Mouse (Mus musculus): ENCODE results near the gene Wnt7b. TPM values are rescaled to one million over a fixed set of nuclear protein-coding genes. Genes with fewer than 3 reads are reported as not detected.

Wnt7b gene
- polyA plus RNA-seq, 1 experiment: not detected

DNA sequence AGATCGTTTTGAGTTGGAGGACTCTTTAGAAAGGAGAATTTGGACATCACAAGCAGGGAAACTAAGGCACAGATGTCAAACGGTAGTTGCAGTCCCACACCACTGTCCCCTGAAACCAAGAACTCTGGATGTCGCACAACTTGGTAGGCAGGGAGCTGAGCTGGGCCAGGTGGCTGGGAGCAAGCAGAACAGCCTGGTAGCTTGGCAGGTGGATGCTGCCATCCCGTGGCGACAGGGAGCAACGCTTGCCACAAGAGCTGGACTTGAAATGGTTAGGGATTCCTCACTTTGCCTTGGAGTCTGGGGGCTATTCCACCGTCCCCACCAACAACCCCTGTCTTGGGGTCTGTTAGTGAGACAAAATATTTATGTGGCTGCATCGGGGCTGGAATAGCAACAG is 751 bp upstream of the Wnt7b start:
- H3K4me1 ChIP-seq (ENCODE audit: control insufficient read depth, insufficient read depth, insufficient read length, low read length): no peaks in the 10 kb centered on the region
- no peak overlapping the region for H3K27ac ChIP-seq (replicated peaks; ENCODE audit: low read depth, low read length)
- H3K4me3 ChIP-seq (ENCODE audit: insufficient read depth, low read depth, low read length): no peak overlapping the region

GRCm38 (mm10) chr15:85581563-85582064 is 659 bp downstream of the Wnt7b start:
- no peaks in the 10 kb centered on the region for H3K4me1 ChIP-seq (ENCODE audit: control insufficient read depth, insufficient read depth, insufficient read length, low read length)
- no peak overlapping the region for H3K27ac ChIP-seq (replicated peaks; ENCODE audit: low read depth, low read length)
- H3K4me3 ChIP-seq (ENCODE audit: insufficient read depth, low read depth, low read length): no peak overlapping the region

- Histone ChIP-seq H3K27ac (replicated peaks; ENCODE audit: low read depth, low read length) (no peak overlapping the region), H3K4me3 (ENCODE audit: insufficient read depth, low read depth, low read length) (no peak overlapping the region), H3K4me1 (ENCODE audit: control insufficient read depth, insufficient read depth, insufficient read length, low read length) (no peaks in the 10 kb centered on the region)
Observed at GRCm38 (mm10) chr15:85580934-85581562, 1.2 kb downstream of the Wnt7b start.

GRCm38 (mm10) chr15:85580483-85580882 is 1.8 kb downstream of the Wnt7b start:
- Histone ChIP-seq H3K27ac (replicated peaks; ENCODE audit: low read depth, low read length) (no peak overlapping the region), H3K4me3 (ENCODE audit: insufficient read depth, low read depth, low read length) (no peak overlapping the region), H3K4me1 (ENCODE audit: control insufficient read depth, insufficient read depth, insufficient read length, low read length) (no peaks in the 10 kb centered on the region)

- H3K4me1 ChIP-seq (ENCODE audit: control insufficient read depth, insufficient read depth, insufficient read length, low read length): no peaks in the 10 kb centered on the region
- H3K27ac ChIP-seq (replicated peaks; ENCODE audit: low read depth, low read length): no peak overlapping the region
- H3K4me3 ChIP-seq (ENCODE audit: insufficient read depth, low read depth, low read length): no peak overlapping the region
Observed at GRCm38 (mm10) chr15:85577583-85578460, 4.5 kb downstream of the Wnt7b start.

GRCm38 (mm10) chr15:85576511-85577440 is 5.5 kb downstream of the Wnt7b start:
- Histone ChIP-seq H3K4me3 (ENCODE audit: insufficient read depth, low read depth, low read length) (no peak overlapping the region), H3K4me1 (ENCODE audit: control insufficient read depth, insufficient read depth, insufficient read length, low read length) (no peaks in the 10 kb centered on the region), H3K27ac (replicated peaks; ENCODE audit: low read depth, low read length) (no peak overlapping the region)

GRCm38 (mm10) chr15:85576110-85576509 is 6.2 kb downstream of the Wnt7b start:
- no peak overlapping the region for H3K4me3 ChIP-seq (ENCODE audit: insufficient read depth, low read depth, low read length)
- H3K27ac ChIP-seq (replicated peaks; ENCODE audit: low read depth, low read length): no peak overlapping the region
- no peaks in the 10 kb centered on the region for H3K4me1 ChIP-seq (ENCODE audit: control insufficient read depth, insufficient read depth, insufficient read length, low read length)

GRCm38 (mm10) chr15:85574558-85574957 is 7.7 kb downstream of the Wnt7b start:
- no peak overlapping the region for H3K27ac ChIP-seq (replicated peaks; ENCODE audit: low read depth, low read length)
- no peak overlapping the region for H3K4me3 ChIP-seq (ENCODE audit: insufficient read depth, low read depth, low read length)
- H3K4me1 ChIP-seq (ENCODE audit: control insufficient read depth, insufficient read depth, insufficient read length, low read length): no peaks in the 10 kb centered on the region

DNA sequence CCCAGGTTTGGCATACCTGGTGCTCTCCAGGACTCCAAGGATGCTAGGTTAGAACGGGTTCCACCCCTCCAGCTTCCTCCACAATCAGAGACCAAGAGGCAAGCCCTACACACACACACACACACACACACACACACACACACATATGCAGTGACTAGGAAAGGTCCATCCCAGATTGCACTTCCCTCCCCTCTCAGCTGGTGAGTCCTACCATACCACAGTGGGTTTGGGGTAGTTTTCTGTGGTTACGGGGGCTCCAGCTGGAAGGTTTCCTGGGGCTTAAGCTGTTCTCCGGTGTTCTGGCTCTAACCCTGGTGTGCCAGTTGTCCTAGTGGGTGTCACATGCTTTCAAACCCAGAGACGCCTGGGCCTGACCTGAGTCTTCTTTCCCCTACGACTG is 8.2 kb downstream of the Wnt7b start:
- Histone ChIP-seq H3K4me3 (ENCODE audit: insufficient read depth, low read depth, low read length) (no peak overlapping the region), H3K27ac (replicated peaks; ENCODE audit: low read depth, low read length) (no peak overlapping the region), H3K4me1 (ENCODE audit: control insufficient read depth, insufficient read depth, insufficient read length, low read length) (no peaks in the 10 kb centered on the region)

- Histone ChIP-seq H3K4me1 (ENCODE audit: control insufficient read depth, insufficient read depth, insufficient read length, low read length) (no peaks in the 10 kb centered on the region), H3K27ac (replicated peaks; ENCODE audit: low read depth, low read length) (no peak overlapping the region), H3K4me3 (ENCODE audit: insufficient read depth, low read depth, low read length) (no peak overlapping the region)
Observed at GRCm38 (mm10) chr15:85572619-85573254, 9.5 kb downstream of the Wnt7b start.

GRCm38 (mm10) chr15:85569995-85570734 is 12.1 kb downstream of the Wnt7b start:
- no peaks in the 10 kb centered on the region for H3K4me1 ChIP-seq (ENCODE audit: control insufficient read depth, insufficient read depth, insufficient read length, low read length)
- H3K27ac ChIP-seq (replicated peaks; ENCODE audit: low read depth, low read length): no peak overlapping the region
- no peak overlapping the region for H3K4me3 ChIP-seq (ENCODE audit: insufficient read depth, low read depth, low read length)

GRCm38 (mm10) chr15:85569167-85569797 is 13.0 kb downstream of the Wnt7b start:
- H3K27ac ChIP-seq (replicated peaks; ENCODE audit: low read depth, low read length): no peak overlapping the region
- H3K4me1 ChIP-seq (ENCODE audit: control insufficient read depth, insufficient read depth, insufficient read length, low read length): no peaks in the 10 kb centered on the region
- H3K4me3 ChIP-seq (ENCODE audit: insufficient read depth, low read depth, low read length): no peak overlapping the region

DNA sequence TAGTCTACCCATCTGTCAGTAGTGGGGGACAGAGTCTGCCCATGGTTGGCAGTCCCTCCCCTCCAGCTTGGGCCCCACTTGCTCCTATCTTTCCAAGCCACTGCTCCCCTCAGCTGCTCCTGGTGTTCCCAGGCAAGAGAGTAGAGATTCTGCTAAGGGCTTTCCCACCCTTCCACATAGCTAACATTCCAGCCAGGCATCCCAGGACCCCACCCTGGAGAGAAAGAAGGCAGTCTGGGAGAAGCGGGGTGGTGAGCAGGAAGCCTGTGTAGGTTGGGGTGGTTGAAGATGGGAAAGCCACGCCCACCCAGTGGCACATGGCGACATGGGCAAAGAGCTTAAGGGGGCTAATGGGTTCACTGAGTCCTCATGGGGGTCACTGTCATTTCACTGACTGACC is 13.9 kb downstream of the Wnt7b start:
- H3K4me3 ChIP-seq (ENCODE audit: insufficient read depth, low read depth, low read length): no peak overlapping the region
- H3K27ac ChIP-seq (replicated peaks; ENCODE audit: low read depth, low read length): no peak overlapping the region
- H3K4me1 ChIP-seq (ENCODE audit: control insufficient read depth, insufficient read depth, insufficient read length, low read length): no peaks in the 10 kb centered on the region

GRCm38 (mm10) chr15:85564966-85565365 is 17.3 kb downstream of the Wnt7b start:
- no peak overlapping the region for H3K27ac ChIP-seq (replicated peaks; ENCODE audit: low read depth, low read length)
- no peaks in the 10 kb centered on the region for H3K4me1 ChIP-seq (ENCODE audit: control insufficient read depth, insufficient read depth, insufficient read length, low read length)
- H3K4me3 ChIP-seq (ENCODE audit: insufficient read depth, low read depth, low read length): no peak overlapping the region
